Mouse (Mus musculus) thymus, adult 2 months (tissue): ENCODE data around the gene Smim22.

Source experiments
- CTCF ChIP-seq: fragments of 200-500 bp; IDR thresholded peaks from 2 replicates; pipeline ENCODE4 v1.5.1; 2012; ENCODE audit warnings: mild to moderate bottlenecking, control low read depth, low read length, moderate library complexity, borderline replicate concordance; ENCODE audit not compliant: control insufficient read depth, poor library complexity, insufficient read depth; ENCODE audit errors: extremely low read depth
- POLR2A ChIP-seq: fragments of 200-500 bp; IDR thresholded peaks from 2 replicates; pipeline ENCODE4 v1.6.1; 2012; ENCODE audit warnings: mild to moderate bottlenecking, low read length, control low read depth, moderate library complexity; ENCODE audit not compliant: control insufficient read depth, poor library complexity, insufficient read depth; ENCODE audit errors: extremely low read depth

GRCm38 (mm10) chr16:5011285-5011684 lies 4.2 kb downstream of the Smim22 start:
- TF ChIP-seq CTCF, result no peak
- TF ChIP-seq POLR2A, result no peak
